8 mouse cellular contexts compared by ENCODE assay signal in genomic region chr5:24319776-24320466, GRCm38 (mm10). TPM values are rescaled to one million over a fixed set of nuclear protein-coding genes. Genes with fewer than 3 reads are reported as not detected.
A peak's percentile ranks its signal among the peaks of the same experiment; 100 is the strongest.
DNase-seq lines count a peak whose midpoint lies in the region; ATAC-seq lines count a peak whose summit lies in the region.

No protein-coding gene starts in this region.

- H3K27ac ChIP-seq in kidney, embryonic 16.5 days (ENCODE audit: low read length) = peak overlapping the region; percentile 65
- H3K27ac ChIP-seq in heart, embryonic 16.5 days (ENCODE audit: low read length) = peak overlapping the region; percentile 82
- H3K27ac ChIP-seq in neural tube, embryonic 13.5 days (replicated peaks) = 0 out of 2 replicates have a peak overlapping the region, but pooled peaks have one; percentile 4

- no peaks in the 10 kb centered on the region for H3K9me3 ChIP-seq in kidney, embryonic 16.5 days (ENCODE audit: low read length)
- H3K9me3 ChIP-seq in heart, embryonic 16.5 days (replicated peaks; ENCODE audit: control insufficient read depth, low read length) = peaks cover under 1% of the 10 kb centered on the region; the same call in 1 of the 2 replicates
- no peaks in the 10 kb centered on the region for H3K9me3 ChIP-seq in neural tube, embryonic 13.5 days

- peak overlapping the region; percentile 26 for H3K4me2 ChIP-seq in kidney, embryonic 16.5 days (replicated peaks; ENCODE audit: low read depth, low read length)
- H3K4me2 ChIP-seq in heart, embryonic 16.5 days (ENCODE audit: low read depth, low read length) = peak overlapping the region; percentile 8; the same call in 1 of the 2 replicates
- no peak overlapping the region for H3K4me2 ChIP-seq in neural tube, embryonic 13.5 days

- peaks cover 22% of the 10 kb centered on the region for H3K4me1 ChIP-seq in kidney, embryonic 16.5 days (ENCODE audit: insufficient read depth, low read length)
- peaks cover 35% of the 10 kb centered on the region for H3K4me1 ChIP-seq in heart, embryonic 16.5 days (ENCODE audit: control insufficient read depth, insufficient read depth, low read length)
- H3K4me1 ChIP-seq in neural tube, embryonic 13.5 days (replicated peaks) = peaks cover 42% of the 10 kb centered on the region

- H3K27me3 ChIP-seq in kidney, embryonic 16.5 days (ENCODE audit: insufficient read depth, low read length) = no peaks in the 10 kb centered on the region
- H3K27me3 ChIP-seq in heart, embryonic 16.5 days (ENCODE audit: control insufficient read depth, insufficient read depth, low read length) = no peaks in the 10 kb centered on the region
- no peaks in the 10 kb centered on the region for H3K27me3 ChIP-seq in neural tube, embryonic 13.5 days

- peak; percentile 55; the same call in 1 of the 2 replicates for ATAC-seq in kidney, embryonic 16.5 days (ENCODE audit: low FRiP score, low TSS enrichment)
- peak; percentile 25; the same call in 1 of the 2 replicates for ATAC-seq in heart, embryonic 16.5 days (replicated peaks; ENCODE audit: extremely low read depth, insufficient read depth, low FRiP score)
- peak; percentile 11; the same call in 1 of the 2 replicates for ATAC-seq in neural tube, embryonic 13.5 days (ENCODE audit: low read depth)

- 0 out of 2 replicates have a peak, but pooled peaks cover 9% of the 10 kb centered on the region for H3K36me3 ChIP-seq in kidney, embryonic 16.5 days (ENCODE audit: insufficient read depth, low read length)
- H3K36me3 ChIP-seq in heart, embryonic 16.5 days (ENCODE audit: control insufficient read depth, insufficient read depth) = peaks cover 12% of the 10 kb centered on the region
- peaks cover 42% of the 10 kb centered on the region for H3K36me3 ChIP-seq in neural tube, embryonic 13.5 days

- 13% methylated on average over 13 of the region's 13 CpGs for WGBS in kidney, embryonic 16.5 days
- WGBS in heart, embryonic 16.5 days = 17% methylated on average over 13 of the region's 13 CpGs
- WGBS in neural tube, embryonic 13.5 days = 10% methylated on average over 13 of the region's 13 CpGs

- H3K9ac ChIP-seq in kidney, embryonic 16.5 days (replicated peaks; ENCODE audit: low read length) = peak overlapping the region; percentile 22; the same call in 1 of the 2 replicates
- H3K9ac ChIP-seq in heart, embryonic 16.5 days (ENCODE audit: low read length) = peak overlapping the region; percentile 55
- peak overlapping the region; percentile 18; the same call in 1 of the 2 replicates for H3K9ac ChIP-seq in neural tube, embryonic 13.5 days

- peak overlapping the region; percentile 14 for H3K4me3 ChIP-seq in kidney, embryonic 16.5 days (ENCODE audit: low read length)
- H3K4me3 ChIP-seq in heart, embryonic 16.5 days (ENCODE audit: low read length) = no peak overlapping the region; the same call in 1 of the 2 replicates
- no peak overlapping the region for H3K4me3 ChIP-seq in neural tube, embryonic 13.5 days

- no peak for DNase-seq in kidney, adult 8-10 months
- DNase-seq in NIH3T3 (ENCODE audit: low read depth) = peak; percentile 74
- no peak for DNase-seq in c-Kit-positive CD71-positive TER-119-positive erythroid progenitor cells, embryonic 14.5 days (ENCODE audit: low spot score)
- no peak for DNase-seq in spleen, postnatal 10 days (ENCODE audit: low spot score in 2 of 2)
- DNase-seq in urinary bladder, postnatal 25 days (ENCODE audit: low spot score) = no peak

RNA-seq across cellular contexts. Expression of gene Kcnh2, which starts 31.5 kb away (rescaled TPM):
- 5.9 and 6.5 TPM in 2 replicates for polyA plus RNA-seq in kidney, embryonic 16.5 days (2015; fragmentation: Nextera tagmentation; extraction: Ambion mirVana)
- polyA plus RNA-seq in heart, embryonic 16.5 days (2015; fragmentation: Nextera tagmentation; extraction: Ambion mirVana) = 18.0 and 25.2 TPM in 2 replicates
- 13.5 and 15.5 TPM in 2 replicates for polyA plus RNA-seq in neural tube, embryonic 13.5 days (2015; fragmentation: Nextera tagmentation; extraction: Ambion mirVana)

RNA-seq across cellular contexts. Expression of gene Nos3, which starts 44.7 kb away (rescaled TPM):
- polyA plus RNA-seq in kidney, embryonic 16.5 days (2015; fragmentation: Nextera tagmentation; extraction: Ambion mirVana) = 19.7 and 20.3 TPM in 2 replicates
- polyA plus RNA-seq in heart, embryonic 16.5 days (2015; fragmentation: Nextera tagmentation; extraction: Ambion mirVana) = 27.3 and 31.9 TPM in 2 replicates
- polyA plus RNA-seq in neural tube, embryonic 13.5 days (2015; fragmentation: Nextera tagmentation; extraction: Ambion mirVana) = 9.3 and 9.6 TPM in 2 replicates

Comparison
In these comparisons a context has a peak if more than half of its experiments do, and no peak if none do; other contexts are left out.
1. H3K27ac ChIP-seq: peak in every context shown above with its lines; median percentile 82 in heart, embryonic 16.5 days; 65 in kidney, embryonic 16.5 days; 4 in neural tube, embryonic 13.5 days.